Mouse (Mus musculus): ENCODE measurements around the gene Gm11627. TPM values are rescaled to one million over a fixed set of nuclear protein-coding genes. Genes with fewer than 3 reads are reported as not detected.
"Not testable (repeated sequence)": the region's sequence is repeated elsewhere in the genome, so short reads cannot be mapped to it uniquely, and the experiment has no call there.

Gm11627 gene
- polyA plus RNA-seq (2015; fragmentation: Nextera tagmentation; extraction: Ambion mirVana) = 0.52 and 1.2 TPM in 2 replicates

GRCm38 (mm10) chr11:102579165-102580033 lies at the start of gene Gm11627:
Gene Gm11627, minus strand, starts transcription at chr11:102579461.
- DNase-seq (ENCODE audit: low spot score) = no peak

- no peak for DNase-seq (ENCODE audit: low spot score)
Measured at GRCm38 (mm10) chr11:102628529-102628928, 49.3 kb upstream of the Gm11627 start.

- DNase-seq (ENCODE audit: low spot score) = no peak
Measured at GRCm38 (mm10) chr11:102627171-102627931, 48.1 kb upstream of the Gm11627 start.

- no peak for DNase-seq (ENCODE audit: low spot score)
Measured at GRCm38 (mm10) chr11:102624888-102625407, 45.7 kb upstream of the Gm11627 start.

- no peak for DNase-seq (ENCODE audit: low spot score)
Measured at GRCm38 (mm10) chr11:102623876-102624789, 44.9 kb upstream of the Gm11627 start.

- no peak for DNase-seq (ENCODE audit: low spot score)
Measured at GRCm38 (mm10) chr11:102619449-102619848, 40.2 kb upstream of the Gm11627 start.

- no peak for DNase-seq (ENCODE audit: low spot score)
Measured at GRCm38 (mm10) chr11:102611317-102611705, 32.0 kb upstream of the Gm11627 start.

GRCm38 (mm10) chr11:102610675-102611316 lies 31.5 kb upstream of the Gm11627 start:
- DNase-seq (ENCODE audit: low spot score) = no peak

- DNase-seq (ENCODE audit: low spot score) = no peak
Measured at GRCm38 (mm10) chr11:102610260-102610659, 31.0 kb upstream of the Gm11627 start.

- no peak for DNase-seq (ENCODE audit: low spot score)
Measured at GRCm38 (mm10) chr11:102609483-102609882, 30.2 kb upstream of the Gm11627 start.

GRCm38 (mm10) chr11:102608691-102609090 lies 29.4 kb upstream of the Gm11627 start:
- no peak for DNase-seq (ENCODE audit: low spot score)

GRCm38 (mm10) chr11:102607686-102608548 lies 28.7 kb upstream of the Gm11627 start:
- no peak for DNase-seq (ENCODE audit: low spot score)

- not testable (repeated sequence) for DNase-seq (ENCODE audit: low spot score)
Measured at GRCm38 (mm10) chr11:102607201-102607600, 27.9 kb upstream of the Gm11627 start.

GRCm38 (mm10) chr11:102606751-102607171 lies 27.5 kb upstream of the Gm11627 start:
- DNase-seq (ENCODE audit: low spot score) = no peak

- no peak for DNase-seq (ENCODE audit: low spot score)
Measured at GRCm38 (mm10) chr11:102605553-102606416, 26.5 kb upstream of the Gm11627 start.

- no peak for DNase-seq (ENCODE audit: low spot score)
Measured at GRCm38 (mm10) chr11:102604777-102605552, 25.7 kb upstream of the Gm11627 start.

- DNase-seq (ENCODE audit: low spot score) = no peak
Measured at GRCm38 (mm10) chr11:102604010-102604584, 24.8 kb upstream of the Gm11627 start, which contains the start of gene Fzd2. Gene Fzd2, plus strand, starts transcription at chr11:102604396.
